Mouse (Mus musculus) myocyte (in vitro differentiated cells): Measurements from ENCODE around the gene Abcb8.

ENCODE experiments used
- CEBPB ChIP-seq: IDR thresholded peaks from 2 replicates; pipeline ENCODE4 v1.6.1; 2011; ENCODE audit warnings: mild to moderate bottlenecking, moderate library complexity; ENCODE audit not compliant: poor library complexity, insufficient read depth, severe bottlenecking
- E2F4 ChIP-seq: IDR thresholded peaks from one replicate; pipeline ENCODE4 v1.6.1; 2011; ENCODE audit warnings: mild to moderate bottlenecking, control low read depth, moderate library complexity; ENCODE audit not compliant: insufficient read depth
- MAX ChIP-seq: IDR thresholded peaks from one replicate; pipeline ENCODE4 v1.6.1; 2011; ENCODE audit warnings: low read depth, mild to moderate bottlenecking, control low read depth
- MYOD1 ChIP-seq, 3 experiments: IDR thresholded peaks; one replicate each; pipeline ENCODE4 v1.6.1; 2011; ENCODE audit warnings: control low read depth in 2 of 3, low read depth in 2 of 3, mild to moderate bottlenecking in 2 of 3, moderate library complexity in 1 of 3; ENCODE audit not compliant: insufficient read length in 2 of 3, control insufficient read depth in 1 of 3
- MYOG ChIP-seq, 3 experiments: IDR thresholded peaks; one replicate each; pipeline ENCODE4 v1.6.1; 2011; ENCODE audit warnings: control low read depth in 2 of 3, low read depth in 2 of 3, mild to moderate bottlenecking in 2 of 3; ENCODE audit not compliant: insufficient read length in 2 of 3, control insufficient read depth in 1 of 3, insufficient read depth in 1 of 3
- POLR2A ChIP-seq: IDR thresholded peaks from one replicate; pipeline ENCODE4 v1.6.1; 2011; ENCODE audit warnings: low read depth, mild to moderate bottlenecking, control low read depth, moderate library complexity; ENCODE audit not compliant: insufficient read length
- POLR2AphosphoS2 ChIP-seq: IDR thresholded peaks from one replicate; pipeline ENCODE4 v1.6.1; 2011; ENCODE audit warnings: low read depth, control low read depth; ENCODE audit not compliant: insufficient read length

- TF ChIP-seq POLR2A = no peak
- no peak for TF ChIP-seq E2F4
- TF ChIP-seq MYOG (IDR thresholded peaks at IDR 0.05; ENCODE audit: control insufficient read depth in 1 of 3, insufficient read depth in 1 of 3, insufficient read length in 2 of 3, low read depth in 2 of 3) = no peak
- no peak for TF ChIP-seq MAX
- TF ChIP-seq POLR2AphosphoS2 = no peak
- no peak for TF ChIP-seq MYOD1 (IDR thresholded peaks at IDR 0.05; ENCODE audit: control insufficient read depth in 1 of 3, insufficient read length in 2 of 3, low read depth in 2 of 3)
- no peak for TF ChIP-seq CEBPB
These were observed 6.9 kb downstream of the Abcb8 start for GRCm38 (mm10) chr5:24400362-24400761.
